Mouse (Mus musculus) cerebellum, adult 2 months (tissue): Measurements from ENCODE around the gene Gpr34. TPM values are rescaled to one million over a fixed set of nuclear protein-coding genes. Genes with fewer than 3 reads are reported as not detected.
A peak's percentile ranks its signal among the peaks of the same experiment; 100 is the strongest.

Experiments used
- DNase-seq, 2 experiments: peaks; one replicate each; pipeline ENCODE4 v3.0.0; 2021
- H3K27ac ChIP-seq: fragments of 200-500 bp; 2 replicates; pipeline ENCODE4 v1.5.1; 2012; ENCODE audit warnings: low read length, control low read depth, inconsistent platforms; ENCODE audit not compliant: insufficient read depth
- H3K27me3 ChIP-seq: fragments of 200-500 bp; 2 replicates; pipeline ENCODE4 v1.6.1; 2012; ENCODE audit warnings: inconsistent platforms, mild to moderate bottlenecking, low read length, moderate library complexity; ENCODE audit not compliant: control insufficient read depth, insufficient read depth
- H3K4me1 ChIP-seq: fragments of 200-500 bp; 2 replicates; pipeline ENCODE4 v1.6.1; 2011; ENCODE audit warnings: low read length; ENCODE audit not compliant: control insufficient read depth, insufficient read depth
- H3K4me3 ChIP-seq: fragments of 200-500 bp; replicated peaks from 2 replicates; pipeline ENCODE3; 2011; ENCODE audit warnings: mild to moderate bottlenecking, low read depth, low read length, control low read depth; ENCODE audit not compliant: insufficient read depth
- CTCF ChIP-seq: fragments of 200-500 bp; IDR thresholded peaks from 2 replicates; pipeline ENCODE4 v1.5.1; 2011; ENCODE audit warnings: low read depth, mild to moderate bottlenecking, control low read depth, low read length, moderate library complexity, borderline replicate concordance; ENCODE audit not compliant: insufficient read depth
- POLR2A ChIP-seq: fragments of 200-500 bp; IDR thresholded peaks from 2 replicates; pipeline ENCODE4 v1.6.1; 2011; ENCODE audit warnings: low read length, control low read depth, borderline replicate concordance; ENCODE audit not compliant: insufficient read depth
- WGBS: fragments of 180-500 bp; shearing (Covaris S2); methylation state at CpG from one replicate; pipeline ENCODE4 v1.1.7; 2018; 5-methylcytosine and 5-hydroxymethylcytosine counted together
- polyA plus RNA-seq: library from polyadenylated mRNA; depleted of rRNA; stranded (reverse); fragments of >200 nt; gene quantifications from 2 replicates; pipeline ENCODE4 v1.2.3, GENCODE M21; 2012

Gene Gpr34
- polyA plus RNA-seq, 1 experiment: 3.1 TPM

GRCm38 (mm10) chrX:13655005-13655421 is 23.1 kb downstream of the Gpr34 start:
- Histone ChIP-seq H3K27ac (no peak overlapping the region), H3K4me3 (no peak overlapping the region), H3K27me3 (no peaks in the 10 kb centered on the region), H3K4me1 (0 out of 2 replicates have a peak, but pooled peaks cover 2% of the 10 kb centered on the region)
- WGBS: 72% methylated on average over 3 of the region's 3 CpGs
- DNase-seq: no peak
- TF ChIP-seq POLR2A: no peak
- TF ChIP-seq CTCF: no peak

- Histone ChIP-seq H3K4me1 (0 out of 2 replicates have a peak, but pooled peaks cover 2% of the 10 kb centered on the region), H3K4me3 (no peak overlapping the region), H3K27me3 (no peaks in the 10 kb centered on the region), H3K27ac (no peak overlapping the region)
- 70% methylated on average over 6 of the region's 6 CpGs for WGBS
- TF ChIP-seq CTCF: no peak
- TF ChIP-seq POLR2A: no peak
- no peak for DNase-seq
Measured at GRCm38 (mm10) chrX:13655906-13656305, 24.0 kb downstream of the Gpr34 start.

- Histone ChIP-seq H3K4me3 (no peak overlapping the region), H3K27ac (no peak overlapping the region), H3K27me3 (no peaks in the 10 kb centered on the region), H3K4me1 (0 out of 2 replicates have a peak, but pooled peaks cover 2% of the 10 kb centered on the region)
- TF ChIP-seq CTCF (no peak), POLR2A (no peak)
- DNase-seq: peak; percentile 21 to 28
- WGBS: 11% methylated on average over 1 of the region's 1 CpGs
Measured at GRCm38 (mm10) chrX:13656721-13657120, 24.8 kb downstream of the Gpr34 start.

- TF ChIP-seq CTCF: no peak
- no peak for TF ChIP-seq POLR2A
- Histone ChIP-seq H3K4me1 (0 out of 2 replicates have a peak, but pooled peaks cover 2% of the 10 kb centered on the region), H3K27ac (no peak overlapping the region), H3K4me3 (no peak overlapping the region), H3K27me3 (no peaks in the 10 kb centered on the region)
- WGBS: 74% methylated on average over 3 of the region's 3 CpGs
- no peak for DNase-seq
Measured at GRCm38 (mm10) chrX:13658616-13659140, 26.8 kb downstream of the Gpr34 start.

GRCm38 (mm10) chrX:13659201-13659890 is 27.5 kb downstream of the Gpr34 start:
- no peaks in the 10 kb centered on the region for H3K27me3 ChIP-seq
- DNase-seq: no peak
- no peak overlapping the region for H3K27ac ChIP-seq
- TF ChIP-seq POLR2A (no peak), CTCF (no peak)
- 0 out of 2 replicates have a peak, but pooled peaks cover 2% of the 10 kb centered on the region for H3K4me1 ChIP-seq
- 87% methylated on average over 4 of the region's 4 CpGs for WGBS
- no peak overlapping the region for H3K4me3 ChIP-seq

GRCm38 (mm10) chrX:13661063-13661462 is 29.2 kb downstream of the Gpr34 start, which contains the start of gene Gpr82:
Gene Gpr82 (plus strand): TSS chrX:13661363.
- Histone ChIP-seq H3K27ac (no peak within 1 kb of the TSS), H3K4me1 (no peaks in the 10 kb centered on the region), H3K27me3 (no peaks in the 10 kb centered on the region), H3K4me3 (no peak within 1 kb of the TSS)
- WGBS: 94% methylated on average over 5 of the region's 5 CpGs
- TF ChIP-seq POLR2A (no peak), CTCF (no peak)
- no peak for DNase-seq

- 89% methylated on average over 5 of the region's 5 CpGs for WGBS
- H3K4me1 ChIP-seq: no peaks in the 10 kb centered on the region
- no peak for DNase-seq
- no peak overlapping the region for H3K27ac ChIP-seq
- no peak overlapping the region for H3K4me3 ChIP-seq
- H3K27me3 ChIP-seq: no peaks in the 10 kb centered on the region
- TF ChIP-seq POLR2A: no peak
- TF ChIP-seq CTCF: no peak
Measured at GRCm38 (mm10) chrX:13668867-13669266, 37.0 kb downstream of the Gpr34 start.

- H3K27ac ChIP-seq: no peak overlapping the region
- no peak for TF ChIP-seq POLR2A
- no peak for TF ChIP-seq CTCF
- no peaks in the 10 kb centered on the region for H3K27me3 ChIP-seq
- H3K4me1 ChIP-seq: no peaks in the 10 kb centered on the region
- no peak for DNase-seq
- WGBS: 74% methylated on average over 3 of the region's 3 CpGs
- no peak overlapping the region for H3K4me3 ChIP-seq
Measured at GRCm38 (mm10) chrX:13670342-13670741, 38.5 kb downstream of the Gpr34 start.
